Mouse (Mus musculus) right cerebral cortex, postnatal 25 days (tissue): ENCODE results near the gene Tbx19.

Experiments used
- DNase-seq: peaks from one replicate; pipeline ENCODE4 v3.0.0; 2022

Gene Tbx19

DNA sequence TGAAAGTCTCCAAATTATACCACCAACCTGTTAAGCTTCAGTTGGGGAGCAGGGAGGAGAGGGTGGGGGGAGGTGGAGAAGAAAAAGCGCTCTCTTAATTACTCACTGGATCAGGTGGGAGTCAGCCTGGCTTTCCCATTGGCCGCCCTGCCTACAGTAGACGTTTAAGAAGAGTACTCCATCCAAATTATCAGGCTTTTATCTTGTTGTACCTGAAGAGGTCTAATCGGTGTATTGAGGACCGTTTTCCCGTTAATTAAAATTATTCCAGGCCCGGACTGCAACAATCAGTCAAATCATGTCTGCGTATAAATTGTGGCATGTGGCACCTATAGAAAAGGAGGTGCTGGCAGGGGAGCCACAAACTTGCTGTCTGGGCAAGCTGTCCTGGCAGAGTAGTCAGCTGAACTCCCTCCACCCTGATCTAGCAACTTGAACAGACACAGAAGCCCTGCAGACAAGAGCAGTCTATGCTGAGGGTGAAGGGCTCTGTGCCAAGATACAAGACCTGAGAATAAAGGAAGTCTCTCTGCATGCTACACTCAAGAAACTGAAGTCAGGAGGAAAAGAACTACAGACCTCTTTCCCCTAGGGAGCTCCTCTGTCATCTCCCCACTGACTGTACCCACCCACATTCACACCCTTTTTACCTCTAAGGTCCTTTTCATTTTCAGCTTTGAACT is at the start of gene Tbx19:
Gene Tbx19 (minus strand): TSS at position 51 of the 683 bp plus-strand sequence.
- DNase-seq: no peak

DNA sequence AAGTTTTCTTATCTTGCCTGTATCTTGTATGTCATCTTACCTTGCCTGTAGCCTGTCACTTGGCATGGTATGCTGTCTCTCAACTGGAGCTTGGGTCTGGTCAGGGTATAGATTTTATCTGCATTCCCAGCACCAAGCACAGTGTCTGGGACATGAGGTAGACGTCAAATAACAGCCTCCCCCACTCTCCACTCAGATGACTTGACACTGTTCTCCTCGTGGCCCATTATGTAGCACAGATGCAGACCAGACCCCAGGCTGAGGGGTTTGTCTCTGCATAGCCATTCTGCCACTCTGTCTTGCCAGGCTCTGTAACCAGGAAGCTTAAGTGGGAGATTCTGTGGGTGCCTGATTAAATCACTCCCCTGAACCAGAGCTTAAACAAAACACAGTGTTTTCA is 45.0 kb upstream of the Tbx19 start:
- no peak for DNase-seq

DNA sequence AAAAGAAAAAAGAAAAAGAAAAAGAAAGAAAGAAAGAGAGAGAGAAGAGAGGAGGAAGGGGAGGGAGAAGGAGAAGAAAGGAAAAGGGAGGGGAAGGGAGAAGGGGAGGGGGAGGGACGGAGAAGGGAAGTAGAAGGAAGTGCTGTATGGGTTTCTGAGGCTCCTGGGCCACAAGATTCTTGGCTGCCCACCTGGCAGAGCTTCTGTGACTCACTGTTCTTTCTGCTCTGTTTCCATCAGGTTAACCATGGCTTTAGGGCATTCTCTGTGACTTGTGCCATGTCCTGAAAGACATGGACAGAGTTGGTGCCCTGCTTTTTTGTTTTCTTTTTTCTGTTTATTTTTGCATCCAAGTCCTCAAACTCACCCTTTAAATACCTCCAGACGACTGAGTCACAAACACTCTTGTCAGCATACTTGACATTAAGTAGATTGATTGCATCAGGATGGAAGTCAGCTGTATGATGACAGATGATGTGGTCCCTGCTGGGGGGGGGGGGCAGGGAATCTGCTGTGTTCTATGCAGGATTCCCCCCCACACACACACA is 43.0 kb upstream of the Tbx19 start:
- DNase-seq: no peak

DNA sequence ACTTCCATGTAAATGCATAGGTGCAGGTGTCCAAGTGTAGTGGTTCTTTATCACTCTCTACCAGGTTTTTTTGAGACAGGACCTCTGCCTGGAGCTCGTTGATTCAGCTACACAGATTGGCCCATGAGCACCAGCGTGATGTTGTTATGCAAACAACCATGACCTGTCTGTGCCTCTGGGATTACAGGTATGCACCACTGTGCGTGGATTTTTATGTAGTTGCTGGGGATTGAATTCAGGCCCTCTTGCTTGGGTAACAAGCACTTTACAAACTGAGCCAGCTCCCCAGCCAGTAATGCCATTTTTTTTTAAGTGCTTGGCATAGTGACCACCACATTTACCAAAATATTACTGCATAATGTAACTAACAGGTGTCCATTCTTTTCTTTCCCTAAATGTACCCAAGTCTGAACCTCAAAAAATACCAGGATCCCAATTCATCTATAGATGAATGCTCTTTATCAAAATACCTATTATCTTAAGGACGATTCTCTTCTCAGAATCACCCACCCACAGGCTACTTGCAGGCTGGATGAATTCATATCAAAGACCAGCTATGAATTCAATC is 41.0 kb upstream of the Tbx19 start:
- no peak for DNase-seq

DNA sequence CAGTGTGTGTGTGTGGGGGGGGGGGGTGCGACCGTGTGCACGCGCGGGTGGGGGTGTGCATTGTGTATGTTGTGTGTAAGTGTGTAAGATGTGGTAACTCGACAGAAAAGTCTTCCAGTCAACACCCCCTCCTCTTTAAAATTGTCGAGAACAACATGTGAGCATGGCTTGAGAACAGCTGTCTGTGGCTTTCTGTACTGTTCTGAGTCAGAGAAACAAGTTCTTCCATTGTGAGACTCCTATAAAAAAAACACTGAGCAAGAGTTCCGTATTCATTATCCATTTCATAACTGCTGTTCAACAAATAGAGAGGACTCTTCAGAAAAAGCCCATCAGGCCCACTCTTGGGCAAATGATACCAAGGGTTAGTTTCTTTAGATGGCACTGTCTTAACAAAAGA is 40.2 kb upstream of the Tbx19 start:
- no peak for DNase-seq

DNA sequence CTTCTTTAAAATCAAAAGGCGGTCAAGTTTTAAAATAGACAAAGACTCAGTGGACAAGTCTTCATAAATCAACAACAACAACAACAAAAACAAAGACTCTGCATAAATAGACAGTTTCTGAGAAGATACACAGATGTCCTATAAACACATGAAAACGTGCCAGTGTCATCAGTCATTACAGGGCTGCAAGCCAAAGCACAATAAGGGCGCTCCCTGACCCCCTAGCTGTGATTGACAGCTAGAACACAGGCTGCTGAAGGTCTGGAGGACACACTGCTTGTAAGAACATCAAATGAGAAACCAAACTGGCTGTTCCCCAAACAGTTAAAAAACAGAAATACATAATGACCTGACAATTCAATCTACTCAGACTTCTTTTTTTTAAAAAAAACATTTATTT is 39.1 kb upstream of the Tbx19 start:
- no peak for DNase-seq

DNA sequence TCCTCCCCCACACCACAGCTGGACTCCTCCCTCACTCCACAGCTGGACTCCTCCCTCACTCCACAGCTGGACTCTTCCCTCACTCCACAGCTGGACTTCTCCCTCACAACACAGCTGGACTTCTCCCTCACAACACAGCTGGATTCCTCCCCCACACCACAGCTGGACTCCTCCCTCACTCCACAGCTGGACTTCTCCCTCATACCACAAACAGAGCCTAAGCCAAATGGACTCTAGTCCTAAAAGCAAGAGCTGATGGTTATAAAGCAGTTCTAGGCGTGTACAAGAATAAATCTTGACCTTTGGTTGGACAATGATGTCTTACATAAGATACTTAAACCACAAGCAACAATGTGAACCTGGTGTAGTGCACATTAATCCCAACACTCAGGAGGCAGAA is 38.4 kb upstream of the Tbx19 start:
- DNase-seq: no peak

DNA sequence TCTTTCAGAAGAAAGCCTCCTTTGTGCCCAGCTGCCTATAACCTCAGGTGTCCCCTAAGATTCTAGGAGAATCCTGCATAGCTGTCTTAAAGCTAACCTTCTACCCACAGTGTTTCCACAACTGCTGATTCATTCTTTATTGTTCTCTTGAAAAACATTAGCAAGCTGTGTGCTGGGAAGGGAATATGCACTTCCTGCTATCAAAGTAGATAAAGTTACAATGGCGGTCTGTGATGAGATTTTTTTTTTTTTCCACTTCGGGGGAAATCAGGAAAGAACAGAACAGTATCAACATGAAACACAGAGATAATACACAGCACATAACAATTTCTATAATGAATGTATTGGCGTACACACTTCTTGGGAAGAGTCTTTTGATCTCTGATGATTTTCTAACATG is 37.3 kb upstream of the Tbx19 start:
- DNase-seq: no peak

DNA sequence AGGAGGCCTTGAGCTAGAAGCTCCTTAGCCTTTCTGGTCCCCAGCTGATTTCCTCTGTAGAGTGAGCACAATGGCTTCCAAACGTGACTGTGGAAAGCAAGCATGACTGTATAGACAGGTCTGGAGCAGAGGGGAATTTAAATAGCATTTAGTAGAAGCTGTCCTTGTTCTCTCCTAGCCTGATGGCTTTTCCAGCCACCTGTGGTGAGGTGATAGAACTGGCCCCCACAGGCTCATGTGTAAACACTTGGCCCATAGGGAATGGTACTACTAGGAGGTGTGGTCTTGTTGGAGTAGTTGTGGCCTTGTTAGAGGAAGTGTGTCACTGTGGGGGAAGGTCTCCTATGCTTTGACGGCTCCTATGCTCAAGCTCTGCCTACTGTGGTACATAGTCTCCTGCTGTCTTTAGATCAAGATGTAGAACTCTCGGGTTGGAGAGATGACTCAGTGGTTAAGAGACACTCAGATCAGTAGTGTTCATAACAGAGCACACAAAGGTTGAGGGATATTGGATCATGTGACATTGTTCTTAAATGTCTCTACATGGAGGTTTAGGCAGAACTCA is 34.9 kb upstream of the Tbx19 start:
- DNase-seq: no peak

DNA sequence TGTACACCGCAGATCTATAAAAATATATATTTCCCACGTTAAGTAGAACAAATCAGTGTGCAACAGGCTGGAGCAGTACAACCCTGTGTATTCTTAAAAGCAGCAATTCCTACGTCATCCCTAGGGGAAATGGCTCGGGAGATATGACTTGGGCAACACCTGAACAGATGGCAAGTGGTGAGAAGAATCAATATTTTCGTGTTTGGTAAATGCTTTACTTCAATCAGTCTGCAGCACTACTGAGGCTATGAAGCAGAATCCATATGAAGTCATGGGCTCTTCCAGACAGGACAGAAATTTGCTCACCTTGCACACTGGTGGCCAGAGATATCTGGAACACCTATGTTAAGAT is 34.1 kb upstream of the Tbx19 start:
- DNase-seq: no peak

DNA sequence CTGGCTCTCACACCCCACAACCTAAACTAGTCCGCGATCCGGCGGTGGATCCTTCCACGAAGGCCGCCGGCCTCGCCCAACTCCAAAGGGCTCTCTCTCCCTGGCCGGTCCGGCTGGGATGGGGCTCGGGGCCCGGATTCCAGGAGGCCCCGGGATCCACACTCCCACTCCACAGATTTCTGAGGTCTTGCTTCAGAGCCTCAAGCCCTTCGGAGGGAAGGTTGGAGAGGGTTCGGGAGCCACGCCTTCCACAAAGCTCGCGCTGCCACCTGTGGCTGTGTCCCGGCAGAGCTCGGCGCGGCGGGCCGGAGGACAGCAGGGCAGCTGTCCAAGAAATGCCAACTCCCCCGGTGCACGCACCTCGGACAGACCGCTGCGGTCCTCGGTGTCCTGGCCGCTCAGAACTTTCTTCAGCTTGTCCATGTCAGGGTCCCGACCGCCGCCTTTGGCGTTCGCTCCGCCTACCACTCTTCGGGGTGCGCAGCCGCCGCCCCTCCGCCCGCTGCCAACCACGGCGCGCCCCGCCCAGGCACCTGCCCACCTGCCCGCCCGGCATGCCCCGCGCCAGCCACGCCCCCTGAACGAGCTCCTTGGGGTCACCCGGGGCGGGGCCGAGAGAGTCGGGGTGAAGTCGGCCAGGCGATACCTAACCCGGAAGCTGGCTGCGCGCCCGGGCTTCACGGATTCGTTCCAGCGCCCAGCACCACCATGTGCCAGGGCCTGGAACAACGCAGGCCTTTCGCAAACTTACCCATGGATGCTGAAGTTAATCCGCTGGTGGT is 33.5 kb upstream of the Tbx19 start, which contains the start of gene Sft2d2:
Gene Sft2d2 (minus strand): TSS at position 559 of the 782 bp plus-strand sequence.
- peak; percentile 70 for DNase-seq

DNA sequence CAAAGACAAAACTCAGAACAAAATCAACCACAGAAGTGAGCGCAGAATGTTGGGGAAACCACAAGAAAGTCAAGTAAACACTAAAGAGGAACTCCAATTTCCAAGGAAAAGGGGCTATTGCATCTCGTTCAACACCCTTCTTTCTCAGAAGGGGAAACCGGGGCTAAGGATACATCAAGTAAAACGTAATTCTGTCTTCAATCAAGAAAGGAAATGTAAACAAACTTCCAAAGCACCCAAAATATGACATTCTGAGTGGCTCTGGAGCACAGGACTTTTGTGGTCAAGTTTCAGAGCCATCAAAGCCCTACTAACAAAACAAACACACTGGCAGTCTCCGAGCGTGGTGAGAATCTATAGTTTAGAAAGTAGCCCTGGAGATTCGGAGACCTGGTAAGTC is 32.9 kb upstream of the Tbx19 start:
- no peak for DNase-seq

DNA sequence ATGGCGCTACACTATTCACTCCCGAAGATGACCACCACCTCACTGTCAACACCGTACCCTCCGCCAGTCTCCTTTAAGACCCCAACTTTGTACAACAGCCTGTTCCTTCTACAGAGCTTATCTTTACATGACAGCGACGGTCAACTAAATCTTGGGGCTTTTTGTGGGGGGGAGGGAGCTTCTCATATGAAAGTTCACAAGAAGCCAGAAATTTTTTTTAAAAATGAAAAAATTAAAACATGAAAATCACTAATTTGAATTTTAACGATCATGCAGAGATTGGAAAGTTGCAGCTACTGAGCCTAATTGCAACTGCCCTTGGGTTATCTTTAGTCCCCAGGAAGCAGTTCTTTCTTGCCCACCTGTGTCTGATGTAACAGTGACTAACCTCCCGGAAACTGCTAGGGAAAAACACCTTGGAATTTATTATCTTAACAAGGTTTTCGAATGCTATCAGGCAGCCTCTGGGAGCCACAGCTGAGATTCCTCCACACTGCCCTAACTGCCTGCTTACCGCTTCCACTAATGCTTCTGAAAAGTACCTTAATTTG is 32.2 kb upstream of the Tbx19 start:
- no peak for DNase-seq

DNA sequence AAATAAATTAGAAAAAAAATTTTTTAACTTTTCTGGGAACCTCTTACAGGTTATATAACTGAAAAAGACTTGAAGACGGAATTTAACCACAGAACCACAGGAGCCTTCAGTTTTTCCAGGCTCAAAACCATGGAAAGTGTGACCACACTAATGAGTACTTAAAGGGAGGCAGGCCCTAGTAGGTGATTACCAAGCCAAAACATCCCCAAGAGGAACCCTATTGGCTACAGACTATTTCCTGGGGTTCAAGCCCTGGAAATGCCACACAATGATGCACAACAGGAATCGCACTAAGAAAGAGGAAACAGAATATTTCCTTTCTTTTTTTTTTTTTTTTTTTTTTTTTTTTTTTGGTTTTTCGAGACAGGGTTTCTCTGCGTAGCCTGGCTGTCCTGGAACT is 31.5 kb upstream of the Tbx19 start:
- no peak for DNase-seq

DNA sequence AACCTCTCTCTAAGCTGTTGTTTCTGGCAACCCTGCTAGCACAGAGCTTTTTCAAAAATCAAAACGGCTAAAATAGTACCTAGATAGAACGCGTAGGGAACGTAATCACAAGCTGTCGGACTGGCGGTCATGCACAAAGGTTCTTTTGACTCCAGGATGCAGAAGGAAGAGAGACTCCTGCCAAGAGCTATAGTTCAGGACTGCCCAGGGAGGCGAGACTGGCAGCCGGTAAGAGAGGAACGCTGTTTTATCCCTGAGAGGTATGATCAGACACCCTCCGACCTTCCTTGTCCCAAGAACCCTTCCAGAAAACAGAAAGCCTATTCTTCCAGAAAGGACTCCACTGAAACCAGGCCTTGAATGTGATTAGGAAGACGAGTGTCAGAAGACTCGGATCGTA is 31.0 kb upstream of the Tbx19 start:
- no peak for DNase-seq

DNA sequence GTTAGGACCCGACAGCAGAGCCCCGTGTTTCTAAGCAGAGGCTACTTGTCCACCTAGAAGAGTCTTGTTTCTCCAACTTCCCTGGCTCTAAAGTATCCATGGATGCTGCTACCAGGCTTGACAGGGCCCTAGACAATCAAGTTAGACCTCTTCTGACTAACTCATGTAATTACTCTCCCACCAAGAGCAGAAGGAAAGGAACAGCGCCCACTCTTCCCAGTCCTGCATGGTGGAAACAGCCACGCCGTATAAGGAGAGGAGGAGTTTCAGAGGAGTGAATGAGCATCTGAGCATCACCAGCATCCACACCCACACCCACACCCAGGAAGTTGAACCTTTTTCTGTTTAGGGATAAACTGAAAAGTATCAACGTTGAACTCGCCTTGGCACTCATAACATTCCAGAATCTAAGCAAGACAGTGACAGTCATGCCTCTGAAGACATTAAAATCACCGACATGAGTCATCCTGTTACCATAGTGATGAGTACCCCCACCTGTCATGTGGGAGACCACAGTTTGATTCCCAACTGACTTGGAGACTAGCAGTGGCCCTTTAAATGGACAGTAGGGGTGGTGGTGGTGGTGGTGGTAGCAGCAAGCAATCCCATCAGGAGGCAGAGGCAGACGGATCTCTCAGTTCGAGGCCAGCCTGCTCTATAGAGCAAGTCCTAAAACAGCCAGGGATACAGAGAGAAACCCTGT is 30.1 kb upstream of the Tbx19 start:
- DNase-seq: no peak

DNA sequence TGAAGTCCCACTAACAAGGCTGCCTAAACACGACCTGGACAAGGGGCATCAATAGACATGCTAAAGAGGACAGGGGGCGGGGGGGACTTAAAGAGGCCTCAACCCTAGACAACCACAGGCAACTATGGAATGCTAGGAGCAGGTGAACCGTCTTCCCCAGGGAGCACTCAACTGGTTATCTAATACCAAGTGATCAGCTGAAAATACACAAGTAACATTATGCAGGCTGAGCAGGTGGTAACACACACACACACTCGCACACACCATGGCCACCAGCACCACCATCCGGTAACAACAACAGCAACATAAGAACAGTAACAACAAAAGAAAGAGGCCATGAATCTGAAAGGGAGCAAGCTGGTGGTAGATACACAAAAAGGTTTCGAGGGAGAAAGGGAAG is 29.5 kb upstream of the Tbx19 start:
- DNase-seq: no peak

DNA sequence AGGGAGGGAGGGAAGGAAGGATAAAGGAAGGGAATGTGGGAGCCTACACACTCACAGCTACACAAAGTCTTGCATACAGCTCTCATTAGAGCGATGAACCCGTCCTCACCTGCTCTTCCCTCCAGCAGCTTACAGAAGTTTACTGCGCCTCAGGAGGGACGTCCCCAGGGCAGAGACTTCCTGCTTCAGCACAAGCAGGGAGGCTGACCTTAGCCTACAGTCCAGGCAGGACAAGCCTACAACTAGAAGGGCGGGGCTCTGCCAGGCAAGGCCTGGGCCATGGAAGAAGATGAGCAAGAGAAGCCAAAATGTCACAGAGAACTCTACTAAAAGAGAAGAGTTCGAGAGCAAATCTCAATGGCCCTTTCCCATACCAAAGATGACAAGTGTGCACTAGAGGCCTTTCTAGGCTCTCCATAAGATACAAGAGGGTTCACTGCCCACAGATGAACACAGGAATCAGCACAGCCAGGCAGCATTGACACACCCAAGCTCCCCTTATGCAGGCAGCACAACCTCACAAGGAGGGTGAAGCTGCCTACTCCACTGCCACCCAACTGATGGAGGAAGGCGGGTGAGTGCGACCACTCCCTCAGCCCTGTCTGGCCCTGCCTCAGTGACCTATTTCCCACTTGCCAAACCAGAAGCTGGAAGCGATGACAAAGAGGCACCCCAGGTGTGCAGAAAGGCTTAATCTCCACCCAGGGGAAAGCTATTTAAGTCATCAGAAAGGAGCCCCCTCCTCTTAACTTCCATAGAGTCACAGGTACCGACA is 28.4 kb upstream of the Tbx19 start:
- no peak for DNase-seq

DNA sequence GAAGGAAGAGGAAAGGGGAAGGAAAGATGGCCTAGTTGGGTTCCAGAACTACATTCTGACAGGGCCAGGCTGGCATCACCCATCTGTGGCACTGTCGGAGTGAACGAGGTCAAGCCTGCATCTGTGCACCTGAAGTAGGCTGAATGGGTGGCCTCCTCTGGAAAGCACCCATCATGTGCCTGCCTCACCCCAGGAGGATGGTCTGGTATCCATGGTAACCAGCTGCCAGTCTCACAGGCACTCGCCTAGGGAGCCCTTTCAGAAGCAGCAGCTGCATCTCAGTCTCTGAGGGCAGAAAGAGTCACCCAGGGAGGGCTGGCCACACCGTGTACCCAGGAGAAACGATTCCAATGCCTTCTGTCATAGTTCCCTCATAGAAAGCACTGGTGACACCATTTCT is 26.8 kb upstream of the Tbx19 start:
- no peak for DNase-seq

DNA sequence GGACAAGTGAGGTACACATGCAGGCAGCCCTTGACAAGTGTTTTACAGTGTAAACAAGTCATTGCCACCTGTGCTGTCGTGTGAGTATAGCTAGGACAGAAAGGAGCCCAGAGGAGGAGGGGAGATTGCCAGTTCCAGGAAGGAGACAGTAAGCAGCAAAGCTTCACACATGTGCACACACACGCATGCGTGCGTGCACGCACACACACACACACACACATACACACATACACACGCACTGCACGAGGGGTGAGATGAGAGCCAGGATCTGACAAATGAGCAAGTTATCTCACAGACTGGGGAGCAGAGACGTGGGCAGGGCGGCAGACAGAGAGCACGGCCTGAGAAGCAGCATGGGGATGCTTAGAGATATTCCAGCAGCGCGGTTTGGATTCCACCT is 25.9 kb upstream of the Tbx19 start:
- DNase-seq: no peak

DNA sequence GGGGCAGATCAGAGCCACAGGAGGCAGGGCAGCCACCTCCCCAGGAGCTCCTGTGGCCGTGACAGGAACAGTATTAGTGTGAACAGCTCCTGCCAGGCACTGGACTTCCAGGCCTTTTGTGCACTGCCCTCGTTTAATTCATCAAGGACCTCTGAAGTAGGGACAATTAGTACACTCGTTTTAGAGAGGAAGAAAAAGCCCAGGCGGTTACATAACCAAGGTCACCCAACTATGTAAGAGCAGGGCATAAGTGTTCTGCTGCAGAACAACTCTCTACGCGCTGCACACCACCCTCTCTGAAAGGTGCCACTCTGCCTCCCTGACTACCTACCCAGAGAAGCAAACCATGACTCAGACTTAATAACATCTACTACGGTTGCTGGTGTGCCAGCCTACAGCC is 24.5 kb upstream of the Tbx19 start:
- DNase-seq: no peak

DNA sequence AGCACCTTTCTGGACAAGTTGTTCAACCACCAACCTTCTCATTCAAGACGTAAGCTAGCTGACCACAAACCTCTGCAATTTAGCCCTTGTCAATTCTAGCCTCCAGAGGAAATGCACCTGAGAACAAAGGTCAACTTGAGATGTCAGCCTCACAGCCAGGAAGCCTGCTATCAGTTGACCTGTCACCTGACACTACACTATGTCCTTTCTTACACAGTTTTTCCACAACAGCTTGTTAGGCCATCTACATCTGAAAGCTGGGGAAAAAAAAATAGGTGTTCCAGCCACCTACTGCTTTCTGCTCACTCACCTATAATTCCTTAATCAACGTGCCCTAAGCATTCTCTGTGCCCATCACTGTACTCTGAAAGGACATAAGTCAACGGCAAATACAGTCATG is 23.6 kb upstream of the Tbx19 start:
- no peak for DNase-seq
